Mouse (Mus musculus): Measurements from ENCODE around the gene Ap1s3.

Gene Ap1s3

GRCm38 (mm10) chr1:79598385-79599178 lies 73.2 kb downstream of the Ap1s3 start:
- DNase-seq (ENCODE audit: extremely low read depth, low read depth, low spot score): no peak

DNA sequence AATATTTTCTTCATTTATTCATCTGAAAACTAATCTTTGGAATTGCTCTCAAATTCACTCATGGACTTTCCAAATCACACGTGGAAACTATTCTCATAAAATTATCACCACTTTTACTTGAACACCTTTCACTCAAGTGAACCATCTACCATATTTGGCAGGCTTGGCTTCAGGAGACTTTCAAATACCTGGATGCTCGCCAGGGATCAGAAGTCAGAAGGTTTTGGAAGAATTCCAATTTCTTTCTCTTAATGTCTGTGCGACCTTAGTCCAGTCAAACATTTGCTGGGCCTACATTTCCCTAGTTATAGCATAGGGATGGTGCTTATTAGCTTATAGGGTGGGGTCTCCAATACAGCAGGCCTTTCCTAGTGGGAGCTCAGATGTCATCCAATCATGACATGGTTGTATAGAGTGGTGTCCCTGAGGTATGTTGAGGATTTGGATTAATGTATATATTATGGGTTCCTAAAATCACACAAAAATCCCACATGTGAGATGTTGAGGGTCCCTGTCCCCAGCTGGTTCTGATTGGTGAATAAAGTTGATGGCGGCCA lies 79.0 kb downstream of the Ap1s3 start:
- no peak for DNase-seq (ENCODE audit: extremely low read depth, low read depth, low spot score)

- DNase-seq (ENCODE audit: extremely low read depth, low read depth, low spot score): no peak
Observed at GRCm38 (mm10) chr1:79591091-79591490, 80.7 kb downstream of the Ap1s3 start.

- no peak for DNase-seq (ENCODE audit: extremely low read depth, low read depth, low spot score)
Observed at GRCm38 (mm10) chr1:79589971-79590763, 81.6 kb downstream of the Ap1s3 start.

DNA sequence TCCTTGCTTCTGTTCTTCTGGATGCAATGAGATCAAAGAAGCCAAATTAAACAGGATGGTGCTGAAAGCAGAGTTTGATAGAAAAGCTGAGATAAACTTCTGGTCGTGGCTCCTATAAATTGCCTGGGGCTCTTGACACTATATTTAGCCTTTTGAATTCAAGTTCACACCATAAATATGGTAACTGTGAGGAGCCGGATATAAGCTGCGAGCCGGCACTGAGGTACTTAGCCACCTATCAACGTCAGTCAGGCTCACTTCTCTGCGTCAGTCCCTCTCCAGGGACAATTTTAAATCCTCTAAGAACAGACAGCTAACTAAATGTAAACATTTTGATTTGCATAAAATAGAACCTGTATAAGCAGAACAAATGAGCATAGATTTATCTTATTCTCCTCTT lies 82.3 kb downstream of the Ap1s3 start:
- no peak for DNase-seq (ENCODE audit: extremely low read depth, low read depth, low spot score)

GRCm38 (mm10) chr1:79581136-79581679 lies 90.6 kb downstream of the Ap1s3 start:
- no peak for DNase-seq (ENCODE audit: extremely low read depth, low read depth, low spot score)

GRCm38 (mm10) chr1:79577357-79577756 lies 94.4 kb downstream of the Ap1s3 start:
- no peak for DNase-seq (ENCODE audit: extremely low read depth, low read depth, low spot score)

- no peak for DNase-seq (ENCODE audit: extremely low read depth, low read depth, low spot score)
Observed at GRCm38 (mm10) chr1:79571912-79572311, 99.9 kb downstream of the Ap1s3 start.

DNA sequence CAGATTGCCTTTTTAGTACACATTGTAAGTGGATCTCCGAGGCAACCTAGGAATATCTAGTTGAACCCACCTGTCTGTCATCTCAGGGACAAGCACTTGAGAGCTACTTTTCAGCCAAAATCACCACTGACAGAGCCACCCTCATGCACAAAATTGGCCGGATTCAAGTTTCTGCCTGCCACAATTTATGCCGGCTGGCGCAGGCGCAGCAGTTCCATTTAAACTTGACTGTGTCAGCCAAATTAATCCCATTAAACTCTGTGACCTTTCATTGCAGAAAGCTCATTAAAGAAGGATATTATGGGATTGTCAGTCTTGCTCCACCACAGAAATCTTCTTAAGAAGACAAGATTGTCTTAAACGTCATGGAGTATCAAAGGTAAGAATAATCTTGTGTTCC lies 100.6 kb downstream of the Ap1s3 start:
- no peak for DNase-seq (ENCODE audit: extremely low read depth, low read depth, low spot score)

- DNase-seq (ENCODE audit: extremely low read depth, low read depth, low spot score): no peak
Observed at GRCm38 (mm10) chr1:79561186-79561585, 110.6 kb downstream of the Ap1s3 start.

All from fat pad, adult 2 months (tissue).